Mouse (Mus musculus) kidney, adult 8-10 months (tissue): ENCODE data around the gene Gpr137.
"Not testable (repeated sequence)": the region's sequence is repeated elsewhere in the genome, so short reads cannot be mapped to it uniquely, and the experiment has no call there.

Experiments
- DNase-seq, 2 experiments: peaks; one replicate each; pipeline ENCODE4 v3.0.0; 2022

Gpr137 gene

DNA sequence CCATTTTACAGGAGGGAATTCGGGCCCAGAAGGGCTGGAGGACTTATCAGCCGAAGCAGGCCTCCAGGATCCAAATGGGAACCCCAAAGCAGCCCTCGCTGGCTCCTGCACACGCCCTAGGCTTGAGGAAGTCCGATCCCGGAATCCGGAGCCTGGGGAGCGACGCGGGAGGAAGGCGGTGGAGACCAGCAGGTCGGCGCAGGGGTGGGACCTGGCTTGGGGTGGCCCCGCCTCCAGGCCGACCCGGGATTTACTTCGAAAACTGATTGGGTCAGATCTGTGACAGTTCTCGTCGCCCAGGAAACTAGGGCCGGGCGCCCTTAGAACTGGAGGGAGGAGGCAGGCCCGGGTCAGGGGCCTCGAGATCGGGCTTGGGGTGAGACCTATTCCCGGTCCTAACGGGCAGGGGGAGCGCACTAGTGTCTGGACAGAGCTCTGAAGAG is at the start of gene Gpr137:
Gpr137 (minus strand) TSS at position 232 of the 443 bp plus-strand sequence.
- peak; percentile 98 for DNase-seq

DNA sequence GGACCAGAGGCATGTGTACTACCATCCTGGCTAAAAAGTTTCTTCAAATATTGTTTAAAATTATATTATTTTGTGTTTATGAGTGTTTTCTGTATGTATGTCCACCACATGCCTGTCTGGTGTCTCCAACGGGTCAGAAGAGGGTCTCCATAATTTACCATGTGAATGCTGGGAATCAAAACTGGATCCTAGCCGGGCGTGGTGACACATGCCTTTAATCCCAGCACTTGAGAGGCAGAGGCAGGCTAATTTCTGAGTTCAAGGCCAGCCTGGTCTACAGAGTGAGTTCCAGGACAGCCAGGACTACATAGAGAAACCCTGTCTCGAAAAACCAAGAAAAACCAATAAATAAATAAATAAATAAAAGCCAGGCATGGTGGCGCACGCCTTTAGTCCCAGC is 48.9 kb upstream of the Gpr137 start:
- not testable (repeated sequence) for DNase-seq

DNA sequence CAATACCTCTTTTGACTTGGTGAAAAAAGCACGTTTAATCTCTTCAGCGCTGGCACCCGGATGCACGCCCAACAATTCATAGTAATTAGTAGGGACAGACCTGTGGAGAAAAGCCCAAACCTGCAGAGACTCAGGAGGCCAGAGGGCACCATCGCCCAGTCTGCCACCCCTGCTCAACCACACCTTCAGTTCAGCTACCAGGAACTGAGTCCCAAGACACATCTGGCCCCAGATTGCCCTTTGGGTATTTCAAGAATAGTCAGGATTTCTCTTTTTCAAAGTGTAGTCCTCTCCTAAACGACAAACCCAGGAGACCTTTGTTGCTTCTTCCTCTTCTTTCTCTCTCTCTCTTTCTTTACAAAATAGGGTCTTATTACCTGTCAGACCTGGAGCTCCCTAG is 48.4 kb upstream of the Gpr137 start:
- no peak for DNase-seq

DNA sequence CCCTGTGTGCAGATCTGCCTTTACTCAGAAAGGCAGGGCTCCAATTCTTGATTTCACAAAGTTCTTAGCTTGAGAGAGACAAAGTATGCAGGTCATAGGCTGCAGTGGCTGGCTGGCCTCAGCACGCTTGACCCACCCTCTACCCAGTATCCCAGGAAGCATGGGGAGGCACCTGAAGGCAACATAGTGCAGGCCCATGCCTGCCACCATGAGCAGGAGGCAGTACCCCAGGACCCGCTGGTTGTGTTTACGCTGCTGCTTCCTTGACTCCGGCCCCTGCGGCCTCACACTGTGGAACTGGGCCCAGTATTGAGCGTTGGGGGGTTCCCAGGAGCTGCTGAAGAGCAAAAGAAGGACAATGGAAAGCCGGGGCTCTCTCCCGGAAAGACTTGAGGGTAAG is 47.0 kb upstream of the Gpr137 start:
- no peak for DNase-seq

DNA sequence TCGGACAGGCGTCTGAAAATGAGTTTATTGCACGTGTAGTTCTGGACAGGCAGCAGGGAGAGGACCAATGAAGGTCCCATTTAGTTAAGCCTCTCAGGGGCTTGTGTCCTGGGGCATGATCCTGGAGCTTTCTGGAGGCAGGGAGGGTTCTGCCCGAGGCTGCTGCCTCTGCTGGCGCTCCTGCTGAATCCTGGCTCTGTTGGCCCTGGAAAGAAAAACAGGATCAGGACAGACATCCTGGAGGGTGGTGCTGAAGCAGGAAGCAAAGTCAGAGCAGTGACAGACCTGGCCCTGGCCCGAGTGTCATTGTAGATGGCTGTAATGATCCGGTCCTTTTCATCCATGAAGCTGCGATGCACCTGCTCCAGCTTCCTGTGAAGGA is 45.6 kb upstream of the Gpr137 start:
- DNase-seq: no peak

DNA sequence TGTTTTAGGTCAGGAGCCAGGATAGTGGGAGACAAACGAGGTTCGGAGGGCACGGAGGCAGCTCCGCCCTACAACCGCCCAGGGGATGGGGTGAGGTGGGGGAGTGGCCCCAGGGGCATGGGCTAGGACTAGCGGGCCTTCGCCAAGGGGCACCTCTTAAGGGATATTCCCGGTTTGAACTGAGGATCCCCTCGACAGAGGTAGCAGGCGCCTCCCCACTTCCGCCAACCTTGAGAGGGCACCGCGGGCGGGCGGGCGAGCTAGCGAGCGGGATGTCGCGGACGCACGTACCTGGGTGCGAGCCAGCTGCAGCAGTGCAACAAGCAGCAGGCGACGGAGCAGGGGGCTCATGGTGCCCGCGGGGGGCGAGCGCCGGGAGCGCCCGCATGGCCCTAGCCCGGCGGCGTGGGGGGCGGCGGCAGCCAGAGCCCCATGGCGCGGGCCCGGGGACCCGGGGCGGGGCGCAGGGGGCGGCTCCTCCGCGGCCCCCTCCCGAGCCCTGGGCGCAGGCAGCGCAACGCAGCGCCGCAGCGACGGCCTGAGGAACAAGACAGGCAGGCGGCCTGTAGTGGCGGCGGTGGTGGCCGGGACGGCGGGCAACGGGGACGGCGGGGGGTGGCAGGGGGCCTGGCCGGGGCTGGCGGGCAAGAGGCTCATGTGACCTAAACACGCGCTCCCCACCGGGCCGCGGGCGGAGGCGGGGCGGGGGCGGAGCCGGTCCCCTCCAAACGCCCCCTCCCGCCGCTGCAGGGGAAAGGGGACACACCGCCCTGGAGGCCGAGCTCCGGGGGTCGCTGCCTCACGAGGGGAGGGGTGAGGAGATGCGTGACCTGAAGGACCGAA is 45.0 kb upstream of the Gpr137 start, which contains the start of gene Vegfb:
Vegfb (minus strand) TSS at position 591 of the 843 bp plus-strand sequence.
- DNase-seq: peak in 1 of 2 experiments; percentile 65

DNA sequence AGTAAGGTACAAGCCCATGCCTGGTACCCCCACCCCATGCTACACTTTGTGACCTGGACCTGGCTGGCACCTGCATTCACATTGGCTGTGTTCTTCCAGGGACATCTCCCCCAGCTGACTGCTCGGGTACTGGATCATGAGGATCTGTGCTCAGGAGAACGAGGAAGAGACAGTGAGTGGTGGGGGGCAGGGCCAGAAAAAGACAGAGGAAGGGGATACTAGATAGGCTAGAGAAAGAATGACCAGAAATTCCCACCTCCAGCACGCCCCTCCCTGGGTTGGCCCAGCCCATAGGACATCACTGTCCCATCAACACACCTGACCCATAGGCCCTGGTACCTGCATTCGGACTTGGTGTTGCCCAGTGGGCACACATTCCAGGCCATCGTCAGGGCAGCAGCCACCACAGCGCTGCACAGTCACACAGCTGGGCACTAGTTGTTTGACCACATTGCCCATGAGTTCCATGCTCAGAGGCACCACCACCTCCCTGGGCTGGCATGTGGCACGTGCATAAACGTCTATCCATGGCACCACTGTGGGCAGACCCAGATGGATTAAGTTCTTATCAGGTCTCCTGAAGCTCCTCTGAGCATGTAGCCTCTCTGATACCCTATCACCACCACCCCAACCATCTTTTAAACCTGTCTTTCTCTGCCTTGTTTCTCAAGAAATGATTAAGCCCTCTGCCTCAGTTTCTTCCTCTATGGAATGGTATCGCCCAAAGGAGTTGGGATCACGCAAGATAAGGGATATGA is 43.9 kb upstream of the Gpr137 start:
- no peak for DNase-seq

DNA sequence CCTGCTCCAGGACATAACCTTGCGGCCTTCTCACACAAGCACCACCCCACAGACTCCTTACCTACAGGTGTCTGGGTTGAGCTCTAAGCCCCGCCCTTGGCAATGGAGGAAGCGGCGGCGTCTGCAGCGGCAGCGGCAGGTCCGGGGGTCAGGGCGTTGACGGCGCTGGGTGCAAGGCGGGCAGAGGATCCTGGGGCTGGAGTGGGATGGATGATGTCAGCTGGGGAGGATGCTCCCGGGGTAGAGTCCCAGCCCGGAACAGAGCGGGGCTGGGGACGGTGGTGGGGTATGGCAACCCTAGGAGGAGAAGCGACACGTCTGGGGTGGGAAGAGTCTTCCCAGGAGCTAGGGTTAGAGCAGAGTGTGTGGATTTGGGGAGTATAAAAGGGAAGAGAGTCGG is 43.0 kb upstream of the Gpr137 start:
- no peak for DNase-seq

DNA sequence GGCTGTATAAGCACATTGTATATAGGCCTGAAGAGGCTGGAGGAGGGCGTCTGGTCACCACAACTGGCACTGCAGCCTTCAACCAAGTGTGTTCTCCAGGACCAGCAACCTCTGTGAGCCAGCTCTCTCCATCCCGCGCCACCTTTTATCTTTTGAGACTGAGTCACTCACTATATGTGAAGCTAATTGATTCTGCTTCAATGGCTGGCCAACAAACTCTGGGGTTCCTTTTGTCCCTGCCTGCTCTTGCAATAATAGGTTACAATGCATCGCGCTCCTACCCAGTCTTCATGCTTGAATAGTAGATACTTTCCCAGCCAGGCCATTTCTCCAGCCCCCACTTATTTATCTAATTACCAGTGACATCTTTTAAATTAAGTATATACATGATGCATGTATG is 41.3 kb upstream of the Gpr137 start:
- DNase-seq: no peak

DNA sequence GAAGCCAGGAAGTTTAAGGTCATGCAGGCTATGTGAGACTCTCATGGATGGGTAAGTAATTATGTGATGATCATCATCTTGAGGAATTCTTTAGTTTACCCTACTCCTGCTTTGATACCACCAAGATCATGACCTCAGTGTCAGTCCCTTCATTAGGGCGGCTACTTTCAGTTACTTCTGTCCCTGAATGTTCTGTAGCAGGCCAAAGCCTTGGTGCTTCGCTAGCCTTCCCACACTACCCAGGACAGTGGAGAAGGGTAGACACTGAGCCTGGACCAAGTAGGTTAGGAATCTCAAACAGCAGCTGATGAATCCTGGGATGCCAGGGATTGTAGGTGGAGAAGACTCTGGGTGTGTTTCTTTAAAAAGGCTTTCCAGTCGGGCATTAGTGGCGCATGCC is 39.2 kb upstream of the Gpr137 start:
- no peak for DNase-seq

DNA sequence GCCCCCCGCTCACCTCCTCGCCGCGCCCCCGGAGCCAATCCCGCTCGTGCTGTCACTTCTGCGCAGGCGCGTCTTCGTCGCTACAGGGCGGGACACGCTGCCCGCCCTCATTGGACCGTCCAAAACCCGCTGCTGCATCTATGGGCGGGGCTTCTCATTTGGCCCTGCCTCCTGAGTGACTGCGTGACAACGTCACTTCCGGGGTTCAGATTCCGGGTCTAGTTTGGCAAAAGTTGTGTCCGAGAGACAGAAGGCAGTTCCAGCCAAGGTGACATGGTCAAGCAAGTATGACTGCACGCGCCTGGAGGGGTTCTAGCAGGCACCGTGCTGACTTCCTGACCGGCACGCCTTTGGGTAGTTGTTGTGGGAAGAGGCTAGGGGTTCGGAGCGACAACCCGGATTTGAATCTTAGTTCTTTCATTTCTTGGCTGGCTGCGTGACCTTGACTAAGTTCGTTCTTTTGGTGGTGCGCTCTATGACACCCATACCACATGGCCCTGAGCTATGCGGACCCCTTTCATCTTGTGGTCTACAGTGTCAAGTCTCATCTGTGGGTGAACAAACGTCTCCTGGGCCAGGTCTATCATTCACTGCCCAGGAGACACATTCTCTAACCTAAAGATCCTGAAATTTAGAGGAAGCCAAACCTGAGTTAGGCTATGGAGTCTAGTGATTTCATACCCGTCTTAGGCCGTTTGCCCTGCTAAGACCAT is 38.3 kb upstream of the Gpr137 start, which contains the start of gene Fkbp2:
Fkbp2 (minus strand) TSS at position 121 of the 713 bp plus-strand sequence.
- DNase-seq: peak; percentile 99

DNA sequence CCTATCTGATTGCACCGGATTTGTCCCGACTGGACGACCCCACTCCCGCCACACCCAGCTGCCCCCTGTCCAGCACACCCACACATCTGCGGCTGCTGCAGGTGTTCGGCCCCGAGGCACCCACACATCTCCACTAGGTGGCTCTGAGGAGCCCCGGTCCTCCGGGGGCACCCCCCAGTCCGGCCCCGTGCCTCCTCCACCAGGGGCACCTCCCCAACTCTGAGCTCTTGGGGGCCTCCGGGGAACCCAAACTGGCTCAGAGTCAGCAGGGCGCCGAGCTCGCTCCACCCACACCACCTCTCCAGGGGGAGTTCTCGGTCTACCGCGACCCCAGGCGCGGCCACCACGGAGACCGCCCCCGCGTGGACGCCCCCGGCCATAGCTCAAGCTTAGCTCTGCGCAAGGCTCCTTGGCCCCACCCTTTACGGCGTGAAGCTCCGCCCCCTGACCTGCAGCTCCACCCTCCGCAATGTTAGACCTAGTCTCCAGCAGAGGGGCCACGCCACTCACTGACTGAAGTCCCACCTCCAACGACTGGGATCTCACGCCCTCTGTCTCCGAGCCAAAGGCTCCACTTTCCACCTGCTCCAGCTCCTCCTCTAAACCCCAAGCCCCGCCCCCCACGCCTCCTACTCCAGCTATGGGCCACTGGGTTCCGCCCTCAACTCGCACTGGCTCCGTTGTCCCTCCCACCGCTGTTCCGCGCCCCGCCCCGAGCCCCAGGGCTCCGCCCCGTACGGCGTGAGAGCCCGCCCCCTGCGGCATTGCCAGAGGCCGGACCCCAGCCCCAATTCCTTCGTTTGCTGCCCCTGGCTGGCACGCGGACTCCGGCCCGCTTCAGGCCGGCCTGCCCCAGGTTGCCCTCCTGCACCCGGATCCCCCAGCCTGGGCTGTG is 37.5 kb upstream of the Gpr137 start:
- peak; percentile 100 for DNase-seq

DNA sequence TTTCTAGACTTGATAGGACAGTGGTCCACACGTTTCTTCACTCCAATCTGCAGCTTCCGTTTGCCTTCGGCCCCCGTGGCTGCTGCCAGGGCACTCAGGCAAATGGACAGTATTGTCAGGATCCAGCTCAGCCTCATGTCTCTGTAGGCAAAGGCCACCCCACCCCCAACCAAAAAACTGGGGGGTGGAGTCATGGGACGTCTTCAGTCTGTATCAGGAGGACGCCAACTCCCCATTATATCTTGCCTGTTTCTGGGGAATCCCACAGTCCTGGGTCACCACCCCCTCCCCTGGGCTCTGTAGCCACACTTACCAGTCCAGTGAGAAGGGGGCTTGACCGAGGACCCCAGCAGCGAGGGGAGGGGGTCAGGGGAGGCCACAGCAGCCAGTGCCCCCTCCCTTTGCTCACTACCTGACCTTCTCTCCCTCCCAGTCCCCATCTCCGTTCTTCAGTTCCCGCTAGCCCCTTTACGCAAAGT is 36.8 kb upstream of the Gpr137 start:
- peak in 1 of 2 experiments; percentile 52 for DNase-seq

DNA sequence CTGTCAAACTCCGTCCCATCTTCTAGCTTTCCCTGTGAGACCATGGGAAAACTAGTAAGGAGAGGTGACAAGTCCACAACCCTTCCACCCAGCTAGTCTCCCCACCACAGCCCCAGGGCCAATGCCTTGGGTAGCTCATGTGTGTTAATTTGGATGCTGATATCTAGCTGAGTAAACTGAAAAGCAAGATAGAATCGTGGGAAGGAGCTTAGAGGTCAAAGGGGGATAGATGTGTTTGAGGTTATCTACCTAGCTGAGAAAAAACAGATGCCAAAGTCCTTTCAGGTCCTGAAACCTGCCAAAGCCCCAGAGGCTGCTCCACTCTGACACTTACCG is 36.3 kb upstream of the Gpr137 start:
- no peak for DNase-seq

DNA sequence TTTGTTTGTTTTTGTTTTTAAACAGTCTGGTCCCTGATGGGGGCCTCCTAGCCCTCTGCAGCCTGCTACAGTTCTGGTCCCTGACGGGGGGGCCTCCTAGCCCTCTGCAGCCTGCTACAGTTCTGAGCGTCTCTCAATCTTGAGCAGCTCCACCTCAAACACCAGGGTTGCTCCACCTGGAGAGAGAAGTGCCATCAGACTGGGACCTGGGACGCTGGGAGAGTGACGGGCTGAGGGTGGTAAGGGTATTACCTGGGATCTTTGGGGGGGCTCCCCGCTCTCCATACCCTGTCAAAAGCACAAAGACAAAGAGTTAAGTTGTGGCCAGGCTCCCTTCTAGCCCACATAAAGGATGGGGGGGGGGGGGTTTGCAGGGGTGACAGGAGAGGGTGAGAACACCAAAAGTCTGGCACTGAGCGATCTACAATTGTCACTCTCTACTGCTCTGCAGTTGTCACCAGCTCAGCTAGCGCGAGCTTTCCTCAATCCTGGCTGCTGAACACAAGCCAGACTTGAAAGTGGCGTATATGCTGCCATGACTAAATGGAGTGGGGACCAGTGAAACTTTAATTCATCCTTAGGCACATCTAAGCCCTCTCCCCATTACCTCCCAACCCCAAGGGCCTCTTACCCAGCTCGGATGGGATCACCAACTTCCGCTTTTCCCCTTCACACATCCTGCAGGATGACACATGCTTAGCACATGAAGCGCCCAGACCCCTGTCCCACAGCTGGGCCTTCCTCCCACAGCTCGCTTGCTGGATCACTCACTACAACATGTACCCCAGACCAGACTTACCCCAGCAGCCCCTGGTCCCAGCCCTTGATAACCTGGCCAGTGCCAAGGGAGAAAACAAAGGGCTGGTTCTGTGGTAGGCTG is 35.7 kb upstream of the Gpr137 start:
- DNase-seq: no peak

DNA sequence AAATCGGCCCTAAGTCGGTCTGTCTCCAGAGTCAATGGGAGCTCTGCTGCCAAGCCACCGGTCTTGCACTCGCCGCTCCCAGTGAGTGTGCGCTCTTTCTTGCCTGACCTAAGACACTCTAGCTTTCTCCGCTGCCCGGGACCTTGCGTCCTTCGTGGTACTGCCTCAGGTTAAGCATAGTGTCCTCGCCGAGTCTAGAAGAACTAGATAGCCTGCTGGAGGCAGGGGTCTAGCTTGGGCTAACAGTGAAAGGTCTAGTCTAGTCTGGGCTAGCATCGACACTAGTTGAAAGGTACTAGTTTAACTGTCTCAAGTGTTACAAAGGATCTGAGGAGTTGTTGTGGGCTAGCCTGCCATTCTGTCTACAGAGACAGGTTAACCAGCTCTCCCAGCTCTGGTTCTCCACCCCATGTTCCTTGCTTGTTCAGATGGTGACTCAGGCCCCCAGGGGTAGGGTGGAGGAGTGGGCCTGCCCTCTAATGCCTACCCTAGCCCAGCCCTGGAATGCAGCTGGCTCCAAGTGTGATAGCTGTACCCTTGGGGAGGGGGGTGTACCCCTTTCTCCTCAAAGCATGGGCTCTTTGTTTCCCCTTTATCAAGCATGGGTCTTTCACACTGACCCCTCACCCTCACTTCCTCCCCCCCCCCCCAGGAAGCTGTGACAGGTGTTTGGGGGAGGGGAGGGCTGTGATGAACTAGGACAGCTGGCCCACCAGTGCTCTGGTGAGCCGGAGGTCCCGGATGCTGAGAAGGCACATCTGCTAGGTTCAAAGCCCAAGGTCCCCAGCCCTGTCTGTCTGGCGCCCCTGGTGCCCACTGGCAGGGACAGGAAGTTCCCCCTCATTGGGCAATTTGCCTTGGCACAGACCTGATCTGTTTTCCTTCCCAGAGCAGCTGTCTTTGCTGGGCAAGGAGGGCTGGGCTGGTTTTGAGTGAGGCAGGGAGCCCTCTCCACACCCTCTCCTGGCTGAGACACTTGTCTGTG is 33.5 kb upstream of the Gpr137 start, which contains the start of gene Plcb3:
Plcb3 (minus strand) TSS at position 934 of the 985 bp plus-strand sequence.
- DNase-seq: peak in 1 of 2 experiments; percentile 53

DNA sequence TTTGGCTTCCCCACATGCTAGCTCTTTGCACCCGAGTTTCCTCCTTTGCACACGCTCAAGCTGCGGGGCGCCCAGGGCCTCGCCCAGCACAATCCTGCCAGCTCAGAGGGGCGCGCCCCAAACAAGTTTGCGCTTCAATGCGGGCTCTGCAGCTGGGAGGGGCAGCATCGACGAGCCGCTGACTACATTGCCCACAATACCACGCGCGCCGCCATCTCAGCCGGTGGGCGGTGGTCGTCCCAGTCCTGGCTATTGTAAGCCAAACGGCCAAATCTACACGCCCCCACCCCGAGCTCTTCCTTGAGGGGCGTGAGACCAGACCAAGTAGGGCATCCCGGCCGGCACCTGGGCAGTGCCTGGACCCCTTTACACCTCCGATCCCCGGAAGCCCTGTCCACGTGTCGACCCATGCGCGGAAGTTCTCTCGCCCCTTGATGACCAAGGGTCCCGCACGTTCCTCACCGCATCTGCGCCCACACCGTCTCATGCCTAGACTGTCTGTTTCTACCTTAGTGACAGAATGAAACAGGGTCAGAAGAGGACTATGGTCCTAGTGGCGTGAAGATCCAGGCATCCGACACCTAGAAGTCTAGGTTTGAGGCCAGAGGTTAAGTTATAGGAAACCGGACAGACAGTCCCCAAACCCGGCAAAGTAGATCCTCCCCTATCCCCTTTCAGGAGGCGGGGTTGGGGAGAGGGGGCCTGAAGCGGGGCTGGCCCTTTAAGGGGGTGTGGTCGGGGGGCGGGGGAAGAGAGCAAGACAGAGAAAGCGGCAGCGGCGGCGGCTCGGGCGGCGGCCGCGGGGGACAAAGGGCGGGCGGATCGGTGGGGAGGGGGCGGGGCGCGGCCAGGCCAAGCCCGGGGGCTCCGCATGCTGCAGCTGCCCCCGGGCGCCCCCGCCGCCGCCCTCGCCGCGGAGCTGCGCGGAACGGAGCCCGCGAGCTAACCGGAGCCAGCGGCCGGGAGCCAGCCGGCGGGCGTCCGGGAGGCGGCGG is 32.2 kb upstream of the Gpr137 start, which contains the start of gene Ppp1r14b:
Ppp1r14b (plus strand) TSS at position 758 of the 995 bp plus-strand sequence.
- peak in 1 of 2 experiments; percentile 69 for DNase-seq

DNA sequence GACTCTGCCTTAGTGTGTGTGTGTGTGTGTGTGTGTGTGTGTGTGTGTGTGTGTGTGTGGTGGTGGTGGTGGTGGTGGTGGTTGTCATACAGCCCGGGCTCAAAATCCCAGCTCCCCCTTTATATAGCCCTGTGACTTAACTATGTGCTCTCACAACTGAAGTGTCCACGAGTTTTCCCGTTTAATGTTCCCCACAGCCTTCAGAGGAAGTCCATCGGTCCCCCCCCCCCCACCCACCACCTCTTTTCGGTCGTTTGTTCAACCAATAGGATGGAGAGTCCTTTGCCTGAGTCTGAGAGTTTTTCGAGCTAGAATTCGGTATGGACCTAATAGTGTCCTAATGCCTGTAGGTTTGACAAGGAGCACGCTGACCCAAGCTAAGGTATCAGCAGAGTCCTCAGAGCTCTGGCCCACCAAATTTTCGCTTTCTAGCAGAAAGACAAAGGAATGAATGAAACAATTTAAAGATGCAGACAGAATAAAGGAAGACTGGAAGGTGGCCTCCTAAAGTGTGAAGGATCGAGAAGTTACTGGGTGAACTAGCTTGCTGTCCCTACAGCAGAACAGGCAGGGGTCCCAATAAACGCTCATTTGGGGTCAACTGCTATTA is 31.4 kb upstream of the Gpr137 start:
- no peak for DNase-seq
